Mouse (Mus musculus) heart, adult 2 months (tissue): ENCODE measurements around the gene Acox1.

ENCODE experiments used
- CTCF ChIP-seq: fragments of 200-600 bp; IDR thresholded peaks from 2 replicates; pipeline ENCODE4 v1.8.1; 2022; ENCODE audit warnings: antibody characterized with exemption, mild to moderate bottlenecking, moderate library complexity
- EP300 ChIP-seq: fragments of 200-500 bp; IDR thresholded peaks from 2 replicates; pipeline ENCODE4 v1.6.1; 2011; ENCODE audit warnings: low read depth, low read length, control low read depth; ENCODE audit not compliant: insufficient read depth
- POLR2A ChIP-seq: fragments of 200-500 bp; IDR thresholded peaks from 2 replicates; pipeline ENCODE4 v1.6.1; 2011; ENCODE audit warnings: mild to moderate bottlenecking, low read depth, low read length, control low read depth; ENCODE audit not compliant: insufficient read depth

GRCm38 (mm10) chr11:116187226-116187930 lies 11.5 kb downstream of the Acox1 start:
- TF ChIP-seq CTCF (no peak), POLR2A (no peak), EP300 (no peak)
